Mouse (Mus musculus) NIH3T3 (cell line): ENCODE results near the gene Ccdc106.
"Not testable (repeated sequence)": the region's sequence is repeated elsewhere in the genome, so short reads cannot be mapped to it uniquely, and the experiment has no call there.

Source experiments
- DNase-seq: peaks from one replicate; pipeline ENCODE4 v3.0.0-alpha.2; 2012; ENCODE audit warnings: low read depth

Ccdc106 gene

DNA sequence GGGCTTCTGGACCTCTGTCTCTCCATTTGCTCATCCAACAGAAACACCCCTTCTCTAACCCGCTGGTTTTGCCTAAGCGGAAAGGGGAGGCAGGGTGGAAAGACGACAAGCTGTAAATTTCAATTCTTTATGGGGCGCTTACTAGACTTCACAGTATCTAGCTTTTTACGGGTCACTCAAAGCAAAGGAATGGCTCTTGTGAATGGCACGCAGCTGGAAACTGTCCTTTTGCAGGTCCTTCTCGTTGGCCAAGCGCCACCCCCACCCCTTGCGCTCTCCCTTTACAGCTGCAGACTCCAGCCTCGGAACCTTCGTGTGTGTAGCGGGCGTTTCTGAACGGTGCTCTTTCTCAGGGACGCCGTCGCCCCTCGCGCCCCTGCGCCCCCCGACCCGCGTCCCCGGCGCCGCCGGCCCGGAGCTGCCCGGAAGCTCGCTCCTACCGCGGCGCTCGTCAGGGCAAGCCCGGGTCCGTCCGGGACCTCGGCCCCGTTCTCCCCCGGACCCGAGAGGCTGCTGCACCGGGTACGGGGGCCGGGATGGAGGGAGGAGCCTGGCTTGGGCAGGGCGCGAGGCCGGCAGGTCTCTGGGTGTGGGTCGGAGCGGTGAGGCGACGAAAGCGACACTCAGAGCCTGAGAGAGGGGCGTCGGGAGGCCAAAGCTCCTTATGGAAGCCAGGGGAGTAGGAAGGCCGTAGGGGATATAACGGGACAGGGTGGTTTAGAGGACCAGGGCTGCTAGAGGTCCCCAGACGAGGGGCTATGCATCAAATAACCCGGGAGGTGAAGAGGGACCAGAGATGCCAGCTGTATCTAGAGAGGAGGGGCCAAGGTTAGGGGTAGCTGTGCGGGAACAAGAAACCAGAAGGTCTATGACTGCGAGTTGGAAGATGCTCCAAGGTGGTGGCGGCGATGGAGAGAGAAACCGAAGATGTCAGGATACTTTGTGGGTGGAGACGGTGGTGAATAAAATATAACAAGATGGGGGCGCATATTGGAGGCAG, 31.1 kb downstream of the Ccdc106 start, which contains the start of gene Zfp580:
Gene Zfp580, plus strand, starts transcription at position 346 of the 1,000 bp plus-strand sequence.
- DNase-seq, result peak; percentile 86

GRCm38 (mm10) chr7:5052438-5052837, 32.1 kb downstream of the Ccdc106 start:
- peak; percentile 20 for DNase-seq

- DNase-seq, result no peak
Measured at GRCm38 (mm10) chr7:5052931-5053343, 32.6 kb downstream of the Ccdc106 start.

GRCm38 (mm10) chr7:5053456-5054179, 33.3 kb downstream of the Ccdc106 start:
- no peak for DNase-seq

- DNase-seq, result no peak
Measured at GRCm38 (mm10) chr7:5056651-5057263, 36.4 kb downstream of the Ccdc106 start.

GRCm38 (mm10) chr7:5057381-5057780, 37.0 kb downstream of the Ccdc106 start:
- DNase-seq, result no peak

GRCm38 (mm10) chr7:5057804-5058203, 37.5 kb downstream of the Ccdc106 start:
- DNase-seq, result no peak

GRCm38 (mm10) chr7:5058631-5059030, 38.3 kb downstream of the Ccdc106 start:
- DNase-seq, result no peak

- DNase-seq, result no peak
Measured at GRCm38 (mm10) chr7:5059421-5059820, 39.1 kb downstream of the Ccdc106 start.

GRCm38 (mm10) chr7:5060239-5060731, 39.9 kb downstream of the Ccdc106 start:
- peak; percentile 96 for DNase-seq

GRCm38 (mm10) chr7:5060944-5061773, 40.8 kb downstream of the Ccdc106 start:
- DNase-seq, result peak; percentile 99

DNA sequence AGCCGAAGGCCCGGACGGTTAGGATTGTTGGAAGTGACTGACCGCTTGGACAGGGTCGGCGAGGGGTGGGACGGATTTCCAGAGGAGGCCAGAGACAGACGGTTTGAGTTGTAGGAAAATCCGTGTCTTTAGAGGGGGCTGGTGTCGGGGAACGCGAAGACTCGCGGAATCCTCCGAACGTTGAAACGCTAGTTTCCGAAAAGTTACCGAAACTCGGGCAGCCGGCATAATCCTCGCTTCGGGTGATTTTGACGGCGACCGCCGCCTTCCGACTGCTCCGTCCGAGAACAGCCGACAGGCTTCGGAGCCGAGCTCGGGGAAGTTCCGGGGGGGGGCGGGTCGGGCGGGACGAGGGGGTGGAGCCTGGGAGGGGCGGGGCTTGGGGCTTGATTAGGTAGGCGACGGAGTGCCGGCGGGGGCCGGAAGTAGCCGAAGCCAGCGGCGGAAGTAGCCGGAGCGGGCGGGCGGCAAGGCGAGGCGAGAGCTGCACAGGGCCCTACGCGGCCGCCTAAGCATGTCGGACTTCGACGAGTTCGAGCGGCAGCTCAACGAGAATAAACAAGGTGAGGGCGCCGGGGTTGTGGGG, 41.5 kb downstream of the Ccdc106 start, which contains the start of gene U2af2:
Gene U2af2, plus strand, starts transcription at position 370 of the 586 bp plus-strand sequence.
- peak; percentile 95 for DNase-seq

DNA sequence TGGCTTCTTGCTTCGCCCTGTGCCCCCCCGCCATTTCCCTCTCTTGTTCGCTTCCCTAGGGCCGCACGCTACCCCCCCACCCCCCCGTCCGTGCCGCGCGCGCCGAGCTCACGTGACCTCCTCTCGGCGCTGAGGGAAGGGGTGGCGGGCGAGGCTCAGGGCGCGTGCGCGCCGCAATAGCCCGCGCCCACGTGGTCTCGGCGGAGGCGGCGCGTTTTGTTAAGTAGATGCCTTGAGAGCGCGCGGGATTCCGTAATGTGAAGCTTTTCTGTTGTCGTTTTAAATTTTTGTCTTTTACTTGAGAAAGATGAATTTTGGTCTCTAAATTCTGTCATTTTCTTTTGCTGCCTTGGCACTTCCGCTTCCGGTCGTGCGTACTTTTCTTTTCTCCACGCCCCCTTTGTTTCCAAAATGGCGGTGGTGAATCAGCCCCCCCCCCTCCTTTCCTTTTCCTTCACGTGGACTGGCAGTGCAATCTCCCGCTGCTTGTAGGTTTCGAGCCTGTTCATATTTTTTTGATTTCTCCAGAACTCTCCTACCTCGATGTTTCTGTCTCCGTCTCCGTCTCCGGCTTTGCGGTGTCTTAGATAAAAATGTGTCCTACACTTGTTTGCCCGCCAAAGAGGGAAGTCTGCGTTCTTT, 42.1 kb downstream of the Ccdc106 start:
- peak; percentile 89 for DNase-seq

- DNase-seq, result no peak
Measured at GRCm38 (mm10) chr7:5064886-5065285, 44.5 kb downstream of the Ccdc106 start.

GRCm38 (mm10) chr7:5073586-5073985, 53.2 kb downstream of the Ccdc106 start:
- no peak for DNase-seq

GRCm38 (mm10) chr7:5074984-5075383, 54.6 kb downstream of the Ccdc106 start:
- DNase-seq, result no peak

DNA sequence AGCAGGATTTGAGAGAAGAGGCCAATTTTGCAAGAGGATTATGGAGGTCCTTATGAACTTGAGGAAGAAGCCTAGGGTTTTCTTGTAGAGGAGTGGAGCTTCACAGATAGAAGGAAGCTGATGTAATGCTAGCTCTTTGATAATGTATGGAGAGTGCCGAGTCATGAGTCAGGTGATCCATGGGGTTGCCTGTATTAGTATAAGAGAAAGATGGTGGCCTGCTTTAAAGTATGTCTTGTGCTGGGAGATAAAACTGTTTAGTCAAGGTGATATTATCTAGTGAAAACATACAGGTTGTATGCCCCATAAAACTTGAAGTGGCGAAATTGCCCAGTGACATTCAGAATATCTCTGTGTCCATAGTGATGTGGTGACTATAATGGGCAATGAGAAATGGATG, 56.6 kb downstream of the Ccdc106 start:
- DNase-seq, result no peak

GRCm38 (mm10) chr7:5079365-5080009, 59.1 kb downstream of the Ccdc106 start:
- DNase-seq, result not testable (repeated sequence)

DNA sequence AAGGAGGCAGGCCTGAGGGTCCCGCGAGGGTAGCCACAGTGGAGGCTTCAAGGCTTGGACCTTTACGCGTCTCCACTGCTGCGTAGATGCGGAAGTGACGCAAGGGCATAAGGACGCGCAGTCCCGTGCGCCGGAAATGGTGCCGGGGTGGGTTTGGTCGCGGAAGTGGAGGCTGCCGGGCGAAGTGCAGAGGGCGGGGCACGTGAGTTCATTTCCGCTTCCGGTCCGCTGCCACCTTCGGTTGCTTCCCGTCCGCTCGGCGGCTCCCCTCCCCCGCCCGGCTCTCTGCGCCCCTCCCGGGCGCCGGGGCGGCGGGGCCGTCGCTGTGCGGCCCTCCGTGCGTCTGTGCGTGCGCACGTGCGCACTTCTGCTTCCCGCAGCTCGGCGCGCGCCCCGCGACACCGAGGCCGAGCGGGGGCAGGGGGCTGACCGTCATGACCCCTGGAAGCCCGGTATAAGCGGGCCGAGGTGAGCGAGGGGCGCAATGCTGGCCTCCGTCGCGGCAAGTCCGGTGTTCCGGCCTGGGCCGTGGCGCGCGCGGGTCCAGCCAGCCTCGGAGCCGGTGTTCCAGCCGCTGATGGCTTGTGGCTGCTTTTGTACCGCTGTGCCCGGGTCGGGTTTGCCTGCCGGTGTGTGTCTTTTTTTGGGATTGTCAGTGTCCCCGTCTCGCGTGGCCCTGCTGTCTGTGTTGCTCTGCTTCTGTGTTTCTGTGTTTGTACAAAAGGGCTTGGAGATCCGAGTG, 59.8 kb downstream of the Ccdc106 start, which contains the start of gene Epn1:
Gene Epn1, plus strand, starts transcription at position 226 of the 742 bp plus-strand sequence.
- peak; percentile 96 for DNase-seq
